Mouse (Mus musculus) C2C12 (cell line): ENCODE results near the gene Calhm2. TPM values are rescaled to one million over a fixed set of nuclear protein-coding genes. Genes with fewer than 3 reads are reported as not detected.

Experiments
- H3K27me3 ChIP-seq: one replicate; pipeline ENCODE4 v1.6.1; 2011; ENCODE audit not compliant: control insufficient read depth, insufficient read depth, insufficient read length
- H3K36me3 ChIP-seq: one replicate; pipeline ENCODE4 v1.6.1; 2011; ENCODE audit not compliant: control insufficient read depth, insufficient read depth
- H3K4me3 ChIP-seq: one replicate; pipeline ENCODE4 v1.5.1; 2011; ENCODE audit warnings: mild to moderate bottlenecking, control low read depth; ENCODE audit not compliant: poor library complexity, insufficient read depth, severe bottlenecking
- H3K79me2 ChIP-seq: one replicate; pipeline ENCODE4 v1.6.1; 2011; ENCODE audit not compliant: control insufficient read depth, insufficient read depth
- H3K79me3 ChIP-seq: one replicate; pipeline ENCODE4 v1.6.1; 2011; ENCODE audit warnings: low read depth, control low read depth
- H3ac ChIP-seq: one replicate; pipeline ENCODE3; 2011; ENCODE audit warnings: low read depth; ENCODE audit not compliant: control insufficient read depth, insufficient read length
- CEBPB ChIP-seq: IDR thresholded peaks from one replicate; pipeline ENCODE4 v1.6.1; 2011; ENCODE audit warnings: low read depth, mild to moderate bottlenecking, control low read depth, moderate library complexity
- CTCF ChIP-seq: IDR thresholded peaks from one replicate; pipeline ENCODE4 v1.5.1; 2011; ENCODE audit not compliant: control insufficient read depth, insufficient read depth, insufficient read length
- FOSL1 ChIP-seq: IDR thresholded peaks from one replicate; pipeline ENCODE4 v1.8.0; 2011; ENCODE audit warnings: mild to moderate bottlenecking, low read length; ENCODE audit not compliant: poor library complexity, insufficient read depth, severe bottlenecking
- MAX ChIP-seq: IDR thresholded peaks from one replicate; pipeline ENCODE4 v1.6.1; 2011; ENCODE audit warnings: mild to moderate bottlenecking, control low read depth
- MYOD1 ChIP-seq: IDR thresholded peaks from one replicate; pipeline ENCODE4 v1.6.1; 2011; ENCODE audit warnings: low read depth; ENCODE audit not compliant: control insufficient read depth, insufficient read length
- MYOG ChIP-seq: IDR thresholded peaks from one replicate; pipeline ENCODE4 v1.6.1; 2011; ENCODE audit not compliant: control insufficient read depth, insufficient read length; ENCODE audit errors: extremely low read depth
- USF1 ChIP-seq: IDR thresholded peaks from one replicate; pipeline ENCODE4 v1.6.1; 2011; ENCODE audit warnings: low read depth, mild to moderate bottlenecking, control low read depth, moderate library complexity
- polyA plus RNA-seq: library from polyadenylated mRNA; unstranded; fragments of >200 nt; fragmentation: generic; extraction: Trizol; gene quantifications from one replicate; pipeline ENCODE4 v1.2.1, GENCODE M21; 2012; ENCODE audit warnings: missing spikeins

Gene Calhm2
- polyA plus RNA-seq, 1 experiment, result 1.5 TPM

GRCm38 (mm10) chr19:47088226-47088625 lies 49.9 kb downstream of the Calhm2 start:
- TF ChIP-seq MAX, result no peak
- no peak for TF ChIP-seq FOSL1
- TF ChIP-seq USF1, result no peak
- TF ChIP-seq MYOG, result no peak
- no peak for TF ChIP-seq CTCF
- TF ChIP-seq MYOD1, result no peak
- no peak for TF ChIP-seq CEBPB
- Histone ChIP-seq H3K36me3 (peaks cover 40% of the 10 kb centered on the region), H3K27me3 (no peaks in the 10 kb centered on the region), H3K79me3 (peaks cover 72% of the 10 kb centered on the region), H3K4me3 (no peak overlapping the region), H3ac (no peak overlapping the region), H3K79me2 (peaks cover 78% of the 10 kb centered on the region)

GRCm38 (mm10) chr19:47067924-47068611 lies 70.0 kb downstream of the Calhm2 start:
- H3K79me2 ChIP-seq, result peaks cover 36% of the 10 kb centered on the region
- peaks cover 10% of the 10 kb centered on the region for H3K79me3 ChIP-seq
- no peaks in the 10 kb centered on the region for H3K27me3 ChIP-seq
- H3K36me3 ChIP-seq, result peaks cover 24% of the 10 kb centered on the region
- no peak for TF ChIP-seq MYOD1
- TF ChIP-seq MAX, result peak; percentile 31
- peak overlapping the region; percentile 97 for H3ac ChIP-seq
- peak overlapping the region; percentile 78 for H3K4me3 ChIP-seq

GRCm38 (mm10) chr19:47067096-47067882 lies 70.8 kb downstream of the Calhm2 start, which contains the start of gene Taf5:
Gene Taf5 (plus strand): TSS chr19:47067746.
- Histone ChIP-seq H3K27me3 (no peaks in the 10 kb centered on the region), H3K79me3 (peaks cover 10% of the 10 kb centered on the region), H3K4me3 (peak within 1 kb of the TSS; percentile 78), H3ac (peak within 1 kb of the TSS; percentile 97), H3K79me2 (peaks cover 36% of the 10 kb centered on the region), H3K36me3 (peaks cover 16% of the 10 kb centered on the region)
- TF ChIP-seq MYOG (no peak), MAX (peak; percentile 94)

- H3ac ChIP-seq, result no peak overlapping the region
- peaks cover 10% of the 10 kb centered on the region for H3K79me3 ChIP-seq
- peaks cover 29% of the 10 kb centered on the region for H3K79me2 ChIP-seq
- peaks cover 6% of the 10 kb centered on the region for H3K36me3 ChIP-seq
- TF ChIP-seq MAX (no peak), FOSL1 (no peak), CEBPB (no peak), USF1 (no peak), MYOD1 (no peak)
- no peak overlapping the region for H3K4me3 ChIP-seq
- H3K27me3 ChIP-seq, result no peaks in the 10 kb centered on the region
These were observed 72.2 kb downstream of the Calhm2 start for GRCm38 (mm10) chr19:47065860-47066259.

- Histone ChIP-seq H3ac (no peak overlapping the region), H3K27me3 (no peaks in the 10 kb centered on the region), H3K4me3 (no peak overlapping the region), H3K79me2 (no peaks in the 10 kb centered on the region), H3K79me3 (no peaks in the 10 kb centered on the region), H3K36me3 (no peaks in the 10 kb centered on the region)
- TF ChIP-seq MYOG, result no peak
- no peak for TF ChIP-seq CTCF
- TF ChIP-seq FOSL1, result no peak
- no peak for TF ChIP-seq MYOD1
- no peak for TF ChIP-seq CEBPB
- no peak for TF ChIP-seq MAX
- TF ChIP-seq USF1, result no peak
These were observed 80.4 kb downstream of the Calhm2 start for GRCm38 (mm10) chr19:47057684-47058083.

Other genes with a start within 250 kb of the Calhm2 start
- gene Ina, start 123.6 kb downstream of the Calhm2 start, polyA plus RNA-seq, result not detected
- 18.2 TPM for gene Nt5c2, start 123.1 kb downstream of the Calhm2 start, polyA plus RNA-seq
- gene Pcgf6, start 87.4 kb downstream of the Calhm2 start, polyA plus RNA-seq, result 5.5 TPM
- gene Taf5, start 70.5 kb downstream of the Calhm2 start, polyA plus RNA-seq, result 3.6 TPM
- gene Usmg5, start 47.6 kb downstream of the Calhm2 start, polyA plus RNA-seq, result 1,106 TPM
- 21.0 TPM for gene Pdcd11, start 47.5 kb downstream of the Calhm2 start, polyA plus RNA-seq
- not detected for gene Calhm1, start 6.0 kb upstream of the Calhm2 start, polyA plus RNA-seq
- not detected for gene Calhm3, start 19.5 kb upstream of the Calhm2 start, polyA plus RNA-seq
- gene Neurl1a, start 40.5 kb upstream of the Calhm2 start, polyA plus RNA-seq, result 3.7 TPM